Mouse (Mus musculus): ENCODE measurements at regions not wholly inside any gene's neighbourhood (a gene's known extent, or its start where the extent isn't known, plus 50 kb on each side); places are given as distances from the start of the nearest gene placed in this dataset.
"Not testable (repeated sequence)": the region's sequence is repeated elsewhere in the genome, so short reads cannot be mapped to it uniquely, and the experiment has no call there.

DNA sequence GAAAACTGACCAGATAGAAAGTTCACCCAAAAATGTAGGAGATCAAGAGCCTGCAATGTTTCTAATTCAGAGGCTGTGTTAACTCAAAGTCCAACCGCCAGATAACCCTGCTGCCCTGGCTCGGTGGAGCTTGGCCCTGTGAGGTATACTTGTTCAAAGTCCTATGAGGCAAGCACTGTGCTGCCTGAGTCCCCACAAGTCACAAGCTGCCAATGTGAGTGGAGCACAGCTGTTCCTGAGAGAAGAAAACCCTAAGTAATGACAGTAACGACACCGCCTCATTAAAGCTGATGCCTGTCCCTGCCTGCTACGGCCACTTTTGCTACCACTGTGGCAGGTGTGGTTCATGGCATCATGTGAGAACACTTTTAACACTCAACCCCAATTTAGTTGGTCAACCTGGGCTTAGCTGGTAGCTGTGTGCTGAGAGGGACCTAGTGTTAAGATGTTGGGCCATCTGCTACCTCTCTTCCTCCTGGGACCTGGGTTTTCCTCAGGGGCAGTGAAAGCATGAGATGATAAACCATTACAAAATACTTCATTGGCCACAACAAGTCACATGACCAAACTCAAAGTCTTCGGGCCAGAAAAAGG, 178.2 kb upstream of the Afdn start:
- no peak for DNase-seq (ENCODE audit: low read depth, low spot score)

DNA sequence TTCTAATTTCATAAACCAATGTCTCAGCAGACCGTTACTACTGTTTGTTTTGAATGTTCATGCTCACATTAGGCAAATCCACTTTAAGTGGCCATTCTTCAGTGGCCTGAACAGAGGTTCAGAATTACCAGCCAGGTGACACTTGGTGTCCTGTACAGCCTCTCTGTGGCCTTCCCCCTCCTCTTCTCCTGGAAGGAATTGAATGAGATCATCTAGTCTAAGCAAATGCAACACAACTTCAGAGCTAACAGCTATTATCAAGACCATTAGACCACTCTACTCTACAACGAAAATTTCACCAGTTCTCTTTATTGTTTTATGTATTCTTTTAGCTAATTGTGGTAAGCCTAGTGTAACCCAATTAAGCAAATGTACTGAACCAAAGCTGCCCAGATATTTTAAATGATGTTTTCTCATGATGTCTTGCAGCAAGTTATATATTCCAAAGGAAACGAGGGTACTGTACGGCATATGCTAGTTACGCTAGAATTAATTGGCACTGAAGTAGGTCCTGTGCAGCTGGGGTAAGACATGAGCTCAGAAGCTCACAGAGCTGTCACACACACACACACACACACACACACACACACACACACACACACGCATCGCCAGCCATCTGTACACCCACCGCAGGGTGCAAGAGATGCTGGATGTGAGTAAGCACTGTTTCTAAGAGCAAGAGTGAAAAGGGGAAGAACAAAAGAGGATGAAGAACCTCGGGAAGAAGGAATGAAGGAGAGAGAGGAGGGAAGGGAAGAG, 176.7 kb upstream of the Afdn start:
- no peak for DNase-seq (ENCODE audit: low read depth, low spot score)

DNA sequence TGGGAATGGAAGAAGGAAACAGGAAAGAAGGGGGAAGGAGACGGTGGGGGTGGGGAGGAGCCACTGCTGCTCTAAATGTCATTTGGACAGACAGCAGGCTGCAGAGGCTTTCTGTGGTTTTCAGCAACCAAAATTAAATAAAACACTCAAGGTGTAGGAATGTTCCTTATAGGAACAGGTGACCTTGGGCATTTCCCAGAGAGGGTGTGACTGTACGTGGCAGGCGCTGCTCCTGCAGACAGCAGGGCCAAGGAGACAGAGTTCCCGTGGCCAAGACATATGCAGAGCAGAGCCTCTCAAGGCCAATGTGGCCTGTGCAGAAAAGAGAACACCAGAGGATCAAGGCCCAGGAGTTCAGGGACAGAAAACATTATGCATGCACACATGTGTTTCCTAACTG, 175.9 kb upstream of the Afdn start:
- no peak for DNase-seq (ENCODE audit: low read depth, low spot score)

DNA sequence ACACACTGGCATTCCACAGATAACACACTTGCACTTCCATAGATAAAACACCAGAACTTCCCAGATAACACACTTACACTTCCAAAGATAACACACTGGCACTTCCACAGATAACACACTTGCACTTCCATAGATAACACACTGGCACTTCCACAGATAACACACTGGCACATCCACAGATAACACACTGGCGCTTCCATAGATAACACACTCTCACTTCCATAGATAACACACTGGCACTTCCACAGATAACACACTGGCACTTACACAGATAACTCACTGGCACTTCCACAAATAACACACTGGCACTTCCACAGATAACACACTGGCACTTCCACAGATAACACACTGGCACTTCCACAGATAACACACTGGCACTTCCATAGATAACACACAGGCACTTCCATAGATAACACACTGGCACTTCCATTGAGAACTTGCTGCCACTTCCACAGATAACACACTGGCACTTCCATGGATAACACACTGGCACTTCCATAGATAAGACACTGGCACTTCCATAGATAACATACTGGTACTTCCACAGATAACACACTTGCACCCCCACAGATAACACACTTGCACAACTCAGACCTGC, 170.0 kb upstream of the Afdn start:
- not testable (repeated sequence) for DNase-seq (ENCODE audit: low read depth, low spot score)
